Mouse (Mus musculus) gastrocnemius, adult 2 months (tissue): ENCODE data around the gene Mettl23. TPM values are rescaled to one million over a fixed set of nuclear protein-coding genes. Genes with fewer than 3 reads are reported as not detected.
"Not testable (repeated sequence)": the region's sequence is repeated elsewhere in the genome, so short reads cannot be mapped to it uniquely, and the experiment has no call there.

Experiments
- DNase-seq: peaks from one replicate; pipeline ENCODE4 v3.0.0; 2022
- H3K27ac ChIP-seq: fragments of 200-600 bp; 2 replicates; pipeline ENCODE4 v1.8.1; 2022; ENCODE audit warnings: mild to moderate bottlenecking
- H3K4me3 ChIP-seq: fragments of 200-600 bp; 2 replicates; pipeline ENCODE4 v1.8.1; 2022; ENCODE audit warnings: mild to moderate bottlenecking, moderate library complexity
- CTCF ChIP-seq: fragments of 200-600 bp; IDR thresholded peaks from 2 replicates; pipeline ENCODE4 v1.8.1; 2022; ENCODE audit warnings: antibody characterized with exemption, mild to moderate bottlenecking, moderate library complexity
- intact Hi-C: fragments of 180-260 bp; cut with DNase I; formaldehyde crosslinking; loops from one replicate; pipeline ENCODE4 v1.15.1; 2025
- total RNA-seq, 2 experiments: library from RNA; stranded (reverse); gene quantifications; 2 replicates each; pipeline ENCODE4 v1.2.3; 2021

The Mettl23 gene
- total RNA-seq, 2 experiments from 2014 or later: 35.4 to 42.9 TPM

GRCm38 (mm10) chr11:116842531-116843260 is 382 bp upstream of the Mettl23 start:
- intact Hi-C loops: loop anchor here (1.0 kb wide), 1 partner anchor 10 kb away; the partner anchor contains the start of gene Mfsd11
- no peak for TF ChIP-seq CTCF
- DNase-seq: peak; percentile 80
- peak overlapping the region; percentile 99 for H3K27ac ChIP-seq
- H3K4me3 ChIP-seq: peak overlapping the region; percentile 93

GRCm38 (mm10) chr11:116846593-116847181 is 3.6 kb downstream of the Mettl23 start:
- Histone ChIP-seq H3K4me3 (no peak overlapping the region), H3K27ac (no peak overlapping the region)
- TF ChIP-seq CTCF: no peak
- intact Hi-C loops: no loop called here
- DNase-seq: no peak

- DNase-seq: no peak
- intact Hi-C loops: no loop called here
- Histone ChIP-seq H3K27ac (no peak overlapping the region), H3K4me3 (no peak overlapping the region)
- TF ChIP-seq CTCF: no peak
Observed at GRCm38 (mm10) chr11:116847187-116848085, 4.4 kb downstream of the Mettl23 start.

GRCm38 (mm10) chr11:116848086-116848876 is 5.2 kb downstream of the Mettl23 start:
- intact Hi-C loops: no loop called here
- no peak for TF ChIP-seq CTCF
- Histone ChIP-seq H3K4me3 (no peak overlapping the region), H3K27ac (peak overlapping the region; percentile 32)
- DNase-seq: no peak

- H3K4me3 ChIP-seq, intact Hi-C loops, DNase-seq: not testable (repeated sequence)
- H3K27ac ChIP-seq: peak overlapping the region; percentile 32
Observed at GRCm38 (mm10) chr11:116848877-116849178, 5.8 kb downstream of the Mettl23 start.

- intact Hi-C loops: no loop called here
- H3K4me3 ChIP-seq: peak overlapping the region; percentile 93
- no peak overlapping the region for H3K27ac ChIP-seq
- TF ChIP-seq CTCF: no peak
- no peak for DNase-seq
Observed at GRCm38 (mm10) chr11:116849587-116849986, 6.5 kb downstream of the Mettl23 start.

GRCm38 (mm10) chr11:116850085-116850484 is 7.0 kb downstream of the Mettl23 start:
- intact Hi-C loops: no loop called here
- H3K4me3 ChIP-seq: peak overlapping the region; percentile 93

GRCm38 (mm10) chr11:116850833-116851477 is 7.9 kb downstream of the Mettl23 start:
- intact Hi-C loops: no loop called here
- no peak for DNase-seq
- Histone ChIP-seq H3K4me3 (peak overlapping the region; percentile 93), H3K27ac (peak overlapping the region; percentile 99)
- no peak for TF ChIP-seq CTCF

More at GRCm38 (mm10) chr11:116850085-116850484, 7.0 kb downstream of the Mettl23 start:
- H3K27ac ChIP-seq: no peak overlapping the region
- TF ChIP-seq CTCF: no peak
- no peak for DNase-seq

- intact Hi-C loops: loop anchor here (1.0 kb wide), 1 partner anchor 8 kb away; the partner anchor contains the start of genes Jmjd6 and Mettl23
Observed at GRCm38 (mm10) chr11:116851576-116852290, 8.7 kb downstream of the Mettl23 start.

GRCm38 (mm10) chr11:116852291-116852890 is 9.3 kb downstream of the Mettl23 start, which contains the start of gene Mfsd11:
Gene Mfsd11 (plus strand): TSS chr11:116852440.
- peak; percentile 90 for DNase-seq
- no peak for TF ChIP-seq CTCF
- Histone ChIP-seq H3K4me3 (peak within 1 kb of the TSS; percentile 93), H3K27ac (peak within 1 kb of the TSS; percentile 99)
- intact Hi-C loops: loop anchor here (1.0 kb wide), 1 partner anchor 9 kb away; the partner anchor contains the start of genes Jmjd6 and Mettl23

More at GRCm38 (mm10) chr11:116851576-116852290, 8.7 kb downstream of the Mettl23 start:
- Histone ChIP-seq H3K4me3 (peak overlapping the region; percentile 93), H3K27ac (peak overlapping the region; percentile 99)
- no peak for DNase-seq
- no peak for TF ChIP-seq CTCF
